Mouse (Mus musculus) gastrocnemius, adult 18-20 months (tissue): Measurements from ENCODE around the gene Ncdn. TPM values are rescaled to one million over a fixed set of nuclear protein-coding genes. Genes with fewer than 3 reads are reported as not detected.

Experiments used
- DNase-seq: peaks from one replicate; pipeline ENCODE4 v3.0.0; 2021; ENCODE audit warnings: low spot score
- long read RNA-seq, 2 experiments: library from polyadenylated mRNA; stranded (forward); transcript quantifications; one replicate each; pipeline ENCODE4 v2.0.0; 2021
- total RNA-seq, 2 experiments: library from RNA; stranded (reverse); gene quantifications; 2 replicates each; pipeline ENCODE4 v1.2.3; 2021

Ncdn gene
- 10 to 100 TPM; 12.4 to 13.3 TPM for total RNA-seq
- long read RNA-seq, experiment 1, transcript Ncdn-201 (7 exons, 3,681 nt), result major isoform, 10 of 30 reads
- long read RNA-seq, experiment 1, partial matches to known transcripts, result 12 of 30 reads
- long read RNA-seq, experiment 1, other reads (novel, unspliced or antisense), result 6 of 30 reads
- long read RNA-seq, experiment 2, transcript Ncdn-201 (7 exons, 3,681 nt), result major isoform, 9 of 27 reads
- long read RNA-seq, experiment 2, partial matches to known transcripts, result 4 of 27 reads
- long read RNA-seq, experiment 2, other reads (novel, unspliced or antisense), result 14 of 27 reads

DNA sequence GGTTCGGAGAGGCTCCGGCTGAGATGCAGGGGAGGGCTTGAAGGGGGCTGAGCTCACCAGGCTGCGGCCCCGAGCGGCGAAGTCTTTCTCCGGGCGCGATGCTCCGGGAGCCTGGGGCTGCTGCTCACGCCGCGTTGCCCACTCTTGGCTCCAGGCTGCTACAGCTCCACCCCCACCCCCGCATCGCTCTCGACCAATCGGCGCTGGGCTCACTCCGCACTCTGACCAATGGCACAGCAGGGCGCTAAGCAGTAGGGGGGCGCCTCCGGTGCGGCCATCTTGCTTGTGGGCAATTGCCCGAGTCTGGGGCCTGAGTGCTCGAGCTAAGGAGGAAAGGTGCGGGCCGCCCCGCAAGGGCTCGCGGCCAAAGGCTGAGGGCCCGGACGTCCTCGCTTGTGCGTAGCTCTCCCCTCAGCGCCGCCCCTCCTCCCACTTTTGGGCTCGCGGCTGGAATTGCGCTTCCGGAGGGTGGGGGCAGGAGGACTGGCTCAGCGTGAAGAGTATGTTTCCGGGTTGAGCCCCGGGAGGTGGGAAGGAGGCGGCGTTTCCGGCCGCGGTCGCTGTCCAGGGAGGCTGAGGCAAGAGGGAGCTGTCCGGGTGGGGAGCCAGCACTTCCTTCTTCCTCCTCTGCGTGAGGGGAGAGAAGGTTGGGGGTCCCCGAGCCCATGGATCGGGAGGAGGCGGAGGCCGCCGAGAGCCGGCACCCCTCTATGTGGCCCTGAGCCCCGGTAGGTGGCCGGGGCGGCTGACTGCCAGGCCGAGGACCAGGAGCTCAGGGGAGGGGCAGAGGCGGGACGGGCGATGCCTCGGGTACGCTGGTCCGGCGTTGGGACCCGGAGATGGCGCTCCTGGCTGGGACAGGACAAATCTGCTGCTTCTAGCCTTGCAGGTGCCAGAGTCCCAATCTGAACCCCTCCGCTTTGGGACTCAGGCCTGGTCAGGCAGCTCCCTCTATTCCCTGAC lies at the start of gene Ncdn, which contains the start of gene AU040320:
Gene Ncdn (minus strand): TSS at position 171 of the 963 bp plus-strand sequence.
Gene AU040320 (plus strand): TSS at position 277 of the 963 bp plus-strand sequence.
- peak; percentile 96 for DNase-seq

DNA sequence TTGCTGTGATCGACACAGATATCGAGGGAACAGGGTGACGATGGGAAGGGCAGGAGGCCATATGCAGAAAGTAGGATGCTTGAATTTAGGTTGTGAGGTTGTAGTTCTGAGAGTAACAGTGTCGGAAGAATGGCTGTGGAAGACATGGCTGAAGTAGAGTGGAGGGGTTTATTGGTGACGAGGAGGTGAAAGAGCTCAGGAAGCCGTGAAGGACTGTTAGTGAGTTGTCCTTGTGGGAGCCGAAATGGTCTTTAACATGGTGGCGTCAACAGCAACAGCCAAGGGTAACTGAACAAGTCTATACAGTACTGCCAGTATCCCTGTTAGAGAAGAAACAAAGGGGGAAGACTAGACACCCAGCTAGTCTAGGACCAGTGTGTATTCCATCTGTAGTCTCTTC lies 48.9 kb upstream of the Ncdn start:
- DNase-seq, result no peak

DNA sequence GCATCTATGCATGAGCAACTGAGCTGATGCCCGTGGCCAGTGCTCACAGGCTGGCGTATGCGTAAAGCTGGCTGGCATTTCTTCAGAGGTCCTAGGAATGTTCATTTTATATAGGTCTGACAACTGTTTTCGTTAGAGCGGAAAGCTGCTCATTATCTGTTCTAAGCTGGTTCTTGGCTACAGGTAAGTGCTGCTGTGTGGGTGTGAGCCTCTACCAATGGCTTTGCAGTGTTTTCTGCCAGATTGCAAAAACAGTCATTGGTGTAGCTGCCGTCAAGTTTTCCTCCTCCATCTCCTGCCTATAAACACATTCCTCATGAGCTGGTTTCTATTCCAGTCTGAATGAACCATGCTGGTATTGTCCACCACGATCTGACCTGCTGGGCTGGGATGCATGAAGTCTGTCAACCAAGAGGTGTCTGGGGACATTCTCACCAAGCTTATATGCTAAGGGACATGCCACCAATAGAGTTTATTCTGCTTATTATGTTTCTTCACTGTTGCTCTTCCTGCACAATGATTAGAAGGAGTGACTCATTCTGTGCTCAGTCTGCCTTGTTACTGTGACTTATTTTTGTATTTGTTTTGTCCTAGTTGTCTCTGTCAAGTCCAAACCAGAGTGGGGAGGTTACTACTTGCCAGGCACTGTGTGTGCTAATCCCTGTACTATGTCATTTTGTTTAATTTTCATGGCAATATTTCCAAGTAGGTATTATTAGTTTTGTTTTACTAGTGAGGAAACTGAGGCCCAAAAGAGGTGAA lies 39.3 kb upstream of the Ncdn start:
- DNase-seq, result no peak

DNA sequence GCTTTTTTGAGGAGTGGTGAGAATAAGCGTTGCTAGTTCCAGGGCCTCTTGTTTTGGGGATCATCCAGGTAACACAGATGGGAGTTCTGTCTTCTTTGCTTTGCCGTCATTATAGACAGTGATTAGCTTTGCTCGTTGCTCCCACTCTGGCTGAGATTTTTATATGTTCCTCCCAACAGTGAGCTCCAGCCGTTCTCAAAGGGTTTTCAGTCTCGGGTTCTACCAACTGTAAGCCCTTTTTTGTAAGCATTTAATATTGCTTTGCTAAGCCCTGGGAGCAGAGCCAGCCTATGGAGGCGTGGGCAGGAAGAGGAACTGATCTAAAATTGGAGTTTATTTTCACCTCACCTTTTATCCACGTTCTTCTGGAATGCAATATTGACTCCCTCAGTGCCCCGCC lies 29.8 kb upstream of the Ncdn start:
- no peak for DNase-seq

DNA sequence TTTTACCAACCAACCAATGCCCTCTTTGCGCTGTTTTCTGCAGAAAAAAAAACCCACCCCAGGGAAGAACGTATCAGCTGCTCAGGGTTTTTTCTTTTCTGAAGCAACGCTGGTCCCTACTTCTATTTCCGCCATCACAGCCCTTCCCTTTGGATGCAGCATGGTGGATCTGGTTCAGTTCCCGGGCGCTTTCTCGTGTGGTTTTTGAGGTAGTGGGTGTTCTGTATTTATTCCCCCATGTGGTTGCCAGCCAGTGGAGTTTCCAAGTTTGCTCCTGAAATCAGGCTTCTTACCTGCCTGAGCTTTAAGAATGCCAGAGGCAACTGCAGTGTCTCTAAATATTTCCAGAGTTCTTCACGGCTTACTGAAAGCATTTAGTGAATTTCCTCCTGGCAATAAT lies 29.3 kb upstream of the Ncdn start:
- DNase-seq, result no peak

DNA sequence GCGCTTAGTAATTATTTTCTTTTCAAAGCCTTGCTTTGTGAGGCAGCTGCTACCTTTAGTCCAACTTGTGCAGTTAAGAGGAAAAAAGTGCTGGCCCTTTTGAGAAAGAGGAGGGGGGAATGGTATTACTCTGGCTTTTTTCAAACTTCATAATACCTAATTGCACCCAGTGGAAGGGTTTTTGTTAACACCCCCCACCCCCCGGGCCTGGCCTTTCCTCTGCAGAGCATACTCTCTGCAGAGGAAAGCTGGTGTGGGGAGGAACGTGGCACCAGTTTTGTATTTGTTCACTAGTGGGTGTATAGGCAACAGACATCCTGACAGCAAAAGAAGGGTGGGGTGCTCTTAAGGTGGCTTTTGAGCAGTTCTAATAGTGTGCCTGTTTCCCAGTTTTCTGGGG lies 28.6 kb upstream of the Ncdn start:
- DNase-seq, result no peak

DNA sequence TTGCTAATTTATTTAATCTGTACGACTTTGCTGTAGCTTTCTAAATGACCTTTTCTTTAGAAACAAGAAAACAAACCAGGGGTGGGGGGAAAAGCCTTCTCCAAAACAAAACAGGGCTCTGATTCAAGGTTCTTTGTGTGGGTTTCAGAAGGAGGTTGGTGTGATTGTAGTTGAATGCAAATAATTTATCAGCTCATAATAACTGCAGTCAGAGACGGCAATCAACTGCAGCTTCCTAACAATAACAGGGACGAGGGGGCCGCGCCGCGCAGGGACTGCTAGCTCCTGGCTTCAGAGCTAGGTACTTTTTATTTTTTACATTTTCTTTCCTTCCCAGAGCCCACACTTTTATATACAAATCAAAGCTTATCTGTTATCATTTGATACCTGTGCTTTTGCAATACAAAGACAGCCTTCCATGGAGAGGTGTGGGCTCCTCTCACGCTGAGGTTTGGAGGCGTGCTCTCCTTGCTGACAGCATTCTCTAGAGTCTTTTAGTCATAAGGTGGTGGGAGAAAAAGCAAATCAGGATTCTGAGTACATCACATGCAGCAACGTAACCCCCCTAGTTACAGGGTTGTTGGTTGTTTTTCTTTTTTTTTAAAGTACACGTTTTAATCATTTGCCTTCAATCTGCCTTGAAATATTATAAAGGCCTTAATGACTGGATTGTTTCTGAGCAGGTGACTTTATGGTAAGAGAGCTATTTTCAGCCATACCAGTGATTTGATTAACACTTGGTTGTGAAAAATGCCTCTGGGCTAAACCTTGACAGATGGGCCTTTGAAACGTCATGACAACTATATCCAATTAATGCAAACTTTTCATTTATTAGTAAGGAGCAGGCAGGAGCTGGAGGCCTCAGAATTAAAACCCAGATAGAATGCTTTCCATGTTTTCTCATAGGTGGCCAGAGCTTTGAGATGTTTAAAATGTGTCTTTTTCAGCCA lies 26.9 kb upstream of the Ncdn start:
- no peak for DNase-seq

DNA sequence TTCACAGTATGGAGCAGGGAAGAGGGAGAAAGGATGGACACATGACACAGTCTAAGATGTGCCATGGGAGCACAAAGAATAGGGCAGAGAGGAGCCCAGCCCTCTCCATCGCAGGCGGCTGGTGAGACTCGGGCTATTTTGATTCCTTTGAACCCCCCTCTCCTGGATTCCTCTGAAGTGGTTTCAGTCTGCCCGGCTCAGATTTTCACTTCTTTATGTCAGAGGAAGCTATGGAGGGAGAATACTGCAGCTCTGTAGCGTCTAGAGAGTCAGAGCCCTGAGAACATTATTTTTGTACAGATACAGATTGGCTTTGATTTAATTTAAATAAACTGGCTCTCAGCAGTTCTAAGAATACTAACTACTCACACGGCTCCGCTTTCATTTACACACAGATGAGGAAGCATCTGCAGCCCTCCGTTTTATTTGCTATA lies 25.9 kb upstream of the Ncdn start:
- DNase-seq, result no peak

DNA sequence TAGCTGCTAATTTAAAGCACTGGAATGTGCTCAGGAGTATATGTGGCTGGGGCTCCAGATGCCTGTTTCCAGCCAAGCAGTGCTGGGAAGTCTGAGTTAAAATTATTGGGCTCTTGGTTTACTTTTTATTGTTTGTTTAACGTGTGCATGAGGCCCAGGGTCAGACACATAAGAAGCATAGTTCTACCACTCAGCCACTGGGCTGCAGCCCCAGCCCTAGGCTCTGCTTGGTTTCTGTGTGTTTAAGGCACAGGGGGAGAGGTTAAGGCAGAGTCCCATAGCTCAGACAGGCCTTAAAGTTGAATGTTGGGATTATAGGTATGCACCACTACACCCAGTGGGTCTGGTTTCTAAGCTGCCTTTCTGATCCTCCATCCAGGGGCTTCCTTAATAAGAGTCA lies 21.9 kb upstream of the Ncdn start:
- no peak for DNase-seq

DNA sequence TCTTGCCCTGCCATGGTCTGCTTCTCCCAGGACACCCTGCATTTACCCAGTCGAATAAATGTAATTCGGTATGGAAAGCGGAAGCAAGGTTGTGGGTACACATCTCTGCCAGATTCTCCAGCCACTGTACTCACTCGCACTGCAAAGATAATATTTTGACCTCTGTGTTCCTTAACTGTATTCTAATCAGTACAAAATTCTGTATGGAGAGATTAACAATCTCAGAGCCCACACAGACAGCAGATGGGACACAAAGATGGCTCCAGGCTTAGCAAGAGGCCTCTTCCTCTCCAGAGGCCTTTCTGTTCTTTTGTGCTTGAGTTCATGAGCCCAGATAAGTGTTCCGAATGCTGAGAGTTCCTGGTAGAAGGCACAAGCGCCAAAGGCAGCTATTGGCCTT lies 20.6 kb upstream of the Ncdn start:
- no peak for DNase-seq

DNA sequence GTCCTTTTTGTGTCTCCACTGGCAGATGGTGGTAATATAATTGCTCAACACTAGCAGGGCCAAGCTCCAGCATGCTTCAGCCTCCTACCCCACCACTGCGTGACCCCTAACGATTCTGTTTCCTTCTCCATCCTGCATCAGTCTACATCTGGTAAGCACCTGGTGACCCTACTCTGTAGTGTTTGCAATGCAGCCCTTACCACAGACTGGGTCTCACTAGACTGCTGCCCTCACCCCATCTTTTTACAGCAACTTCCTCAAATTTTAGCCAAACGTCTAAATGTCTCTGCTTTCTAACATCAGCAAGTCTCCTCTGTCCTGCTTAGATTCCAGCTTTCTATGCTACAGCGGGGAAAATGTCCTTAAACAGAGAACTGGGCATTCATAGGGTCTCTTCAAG lies 17.6 kb upstream of the Ncdn start:
- DNase-seq, result no peak

DNA sequence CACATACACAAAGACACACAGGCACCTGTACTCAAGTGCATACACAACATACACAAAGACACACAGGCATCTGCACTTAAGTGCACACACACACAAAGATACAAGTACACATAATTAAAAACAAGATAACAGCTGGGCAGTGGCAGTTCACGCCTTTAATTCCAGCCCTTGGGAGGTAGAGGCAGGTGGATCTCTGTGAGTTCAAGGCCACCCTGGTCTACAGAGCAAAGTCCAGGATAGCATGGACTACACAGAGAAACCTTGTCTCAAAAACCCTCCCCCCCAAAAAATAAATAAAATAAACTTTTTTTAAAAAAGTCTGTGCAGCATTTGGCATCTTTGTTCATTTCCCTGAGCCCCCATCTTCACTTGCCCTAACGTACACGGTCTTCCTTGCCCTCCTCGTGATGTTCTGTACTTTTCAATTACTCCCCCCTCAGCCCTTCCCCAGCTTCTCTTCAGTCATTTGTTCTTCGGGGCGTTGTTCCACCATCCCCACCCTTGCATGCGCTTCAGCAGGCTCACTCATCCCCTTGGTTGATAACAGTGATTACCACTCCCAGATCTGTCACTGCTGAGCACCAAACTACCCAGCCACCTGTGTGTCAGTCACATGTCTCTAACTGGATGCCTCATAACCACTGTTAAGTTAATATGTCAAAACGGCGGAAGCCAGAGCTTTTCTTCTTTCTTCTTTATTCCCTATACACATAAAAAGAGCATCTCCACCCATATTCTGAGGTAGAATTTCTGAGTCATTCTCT lies 16.7 kb upstream of the Ncdn start:
- DNase-seq, result no peak

DNA sequence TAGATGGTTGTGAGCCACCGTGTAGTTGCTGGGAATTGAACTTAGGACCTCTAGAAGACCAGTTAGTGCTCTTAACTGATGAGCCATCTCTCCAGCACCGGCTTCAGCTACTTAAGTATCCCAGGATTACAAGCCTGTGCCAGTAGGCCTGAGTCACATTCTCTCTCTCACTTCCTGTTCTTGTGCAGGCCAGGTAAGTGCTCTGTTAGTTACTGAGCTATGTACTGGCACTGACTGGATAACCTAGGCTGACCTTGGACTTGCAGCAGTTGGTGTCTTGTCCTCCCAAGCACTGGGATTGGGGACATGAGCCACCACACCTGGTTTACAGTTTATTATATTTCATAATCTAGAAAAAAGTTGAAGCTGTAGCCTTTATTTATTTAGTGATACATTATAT lies 10.2 kb upstream of the Ncdn start:
- DNase-seq, result no peak

DNA sequence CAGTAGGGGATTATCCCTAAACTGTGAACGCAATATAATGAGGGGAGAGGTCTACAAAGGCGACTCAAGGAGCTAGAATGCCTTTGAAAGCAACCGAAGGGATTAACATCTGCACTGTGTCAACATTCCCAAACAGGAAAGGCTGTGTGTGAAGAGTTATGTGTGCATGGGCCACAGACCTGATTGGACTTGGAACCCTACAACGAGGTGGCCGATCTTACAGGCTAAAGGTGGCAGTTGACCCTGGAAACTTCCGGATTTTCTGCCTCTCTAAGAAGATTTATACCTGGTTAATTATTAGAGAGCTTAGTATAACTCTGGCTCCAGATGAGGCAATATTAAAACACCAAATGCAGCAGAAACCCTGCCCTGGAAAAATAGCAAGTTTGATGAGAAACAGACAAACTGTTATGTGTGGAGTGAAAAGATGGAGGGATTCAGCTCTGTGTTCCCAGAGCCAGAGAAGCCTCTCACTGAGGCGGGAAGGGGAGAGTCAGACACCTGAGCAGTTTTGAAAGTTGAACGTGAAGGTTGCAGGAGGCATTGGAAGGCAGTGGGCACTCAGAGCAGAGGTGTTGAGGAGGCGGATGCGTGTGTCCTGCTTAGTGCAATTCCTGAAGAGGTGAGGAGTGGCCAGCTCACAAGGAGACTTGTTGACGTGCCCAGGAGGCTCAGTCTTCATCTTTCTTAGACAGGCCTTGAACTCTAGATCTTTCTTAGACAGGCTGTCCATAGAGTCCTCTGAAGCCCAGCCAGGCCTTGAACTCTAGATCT lies 9.5 kb upstream of the Ncdn start:
- DNase-seq, result no peak

DNA sequence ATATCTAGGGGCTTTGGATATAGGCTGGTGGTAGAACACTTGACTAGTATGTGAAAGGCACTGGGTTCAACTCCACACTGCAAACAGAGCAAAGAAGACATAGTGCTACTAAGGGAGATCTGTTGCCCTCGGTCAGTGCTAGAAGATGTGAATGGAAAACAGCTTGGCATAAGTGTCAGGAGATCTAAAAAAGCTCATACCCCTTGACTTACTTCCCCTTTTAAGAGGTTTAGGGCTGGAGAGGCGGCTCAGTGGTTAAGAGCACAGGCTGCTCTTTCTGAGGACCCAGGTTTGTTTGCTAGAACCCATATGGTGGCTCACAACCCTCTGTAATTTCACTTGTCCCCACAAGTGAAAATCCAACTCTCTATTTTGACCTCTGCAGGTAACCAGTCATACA lies 6.2 kb upstream of the Ncdn start:
- no peak for DNase-seq

DNA sequence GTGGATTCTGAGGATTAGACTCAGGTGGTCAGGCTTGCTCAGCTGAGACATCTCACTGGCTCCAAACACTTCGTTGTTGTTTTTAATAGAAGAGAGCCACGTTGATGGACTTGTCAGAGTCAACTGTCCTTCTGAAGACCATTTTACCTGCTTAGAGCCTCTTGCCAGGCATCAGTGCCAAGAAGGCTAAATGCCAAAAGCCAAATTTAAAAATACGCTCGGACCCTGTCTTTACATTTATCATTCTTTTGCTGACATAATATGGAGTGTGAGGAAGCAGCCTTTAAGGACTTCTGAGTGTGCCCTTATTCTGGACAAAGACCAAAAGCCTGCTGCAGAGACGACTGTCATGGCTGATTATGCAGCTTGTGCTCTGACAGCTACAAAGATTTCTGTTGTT lies 5.1 kb upstream of the Ncdn start:
- DNase-seq, result no peak

DNA sequence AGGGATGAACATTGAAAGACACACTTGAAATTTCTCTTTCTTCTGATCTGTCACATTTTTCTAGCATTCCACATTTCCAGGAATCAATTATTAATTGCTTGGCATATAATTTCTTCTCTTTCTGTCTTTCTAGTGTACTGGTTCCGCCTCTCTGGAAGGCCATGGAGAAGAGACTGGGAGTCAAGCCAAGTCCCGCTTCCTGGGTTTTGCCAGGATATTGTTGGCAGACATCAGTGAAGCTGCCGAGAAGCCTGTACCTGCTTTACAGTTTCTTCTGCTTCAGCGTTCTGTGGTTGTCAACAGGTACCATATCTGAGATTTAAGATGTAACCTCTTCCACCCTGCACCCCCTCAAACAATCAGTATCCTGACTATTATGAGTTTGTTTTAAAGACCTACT lies 3.5 kb upstream of the Ncdn start:
- no peak for DNase-seq

DNA sequence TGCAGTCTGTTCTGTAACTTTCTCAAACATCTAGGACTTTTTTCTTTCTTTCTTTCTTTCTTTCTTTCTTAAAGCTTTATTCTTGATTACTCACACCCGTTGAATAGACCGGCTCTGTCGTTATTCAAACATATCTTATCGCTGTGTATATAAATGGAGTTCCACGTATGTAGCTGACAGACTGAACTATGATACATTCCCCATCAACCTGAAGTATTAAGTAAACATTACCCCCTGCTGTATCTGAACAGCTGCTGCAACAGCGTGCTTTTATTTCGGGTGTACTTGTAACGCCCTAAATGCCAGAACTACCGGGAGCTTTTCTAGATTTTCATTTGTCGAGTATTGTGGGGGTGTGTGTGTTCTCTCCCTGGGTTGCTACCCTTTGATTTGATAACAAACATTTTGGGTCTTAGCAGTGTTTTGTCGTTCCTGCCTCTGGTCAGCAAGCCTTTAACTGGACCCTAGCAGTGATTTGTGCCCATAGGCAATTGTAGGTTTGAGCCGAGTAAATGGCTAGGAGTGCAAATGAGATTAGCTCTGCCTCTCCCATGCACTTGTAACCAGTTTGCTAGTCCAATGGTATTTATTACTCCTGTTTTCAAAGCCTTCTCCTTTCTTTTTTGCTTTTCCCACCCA lies 1.6 kb upstream of the Ncdn start:
- DNase-seq, result no peak

DNA sequence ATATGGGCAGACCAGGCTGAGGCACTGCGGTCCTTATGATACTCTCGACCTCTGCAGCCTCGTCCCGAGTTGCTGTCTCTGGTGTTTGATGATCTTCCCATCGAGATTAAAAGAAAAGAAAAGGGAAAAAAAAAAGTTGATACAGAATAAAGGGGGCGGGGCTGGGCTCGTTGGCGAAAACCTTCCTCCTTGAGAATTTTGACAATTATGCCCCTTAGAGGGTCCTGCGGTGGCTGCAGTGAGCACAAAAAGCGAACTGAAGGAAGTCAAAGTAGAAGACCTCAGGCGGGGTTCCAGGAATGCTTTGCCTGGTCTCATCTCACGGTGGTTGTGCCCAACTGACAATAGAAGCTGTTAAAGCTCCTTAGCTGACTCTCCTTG lies 983 bp upstream of the Ncdn start:
- no peak for DNase-seq
